Mouse (Mus musculus) megakaryocyte, adult 5-6 weeks (primary cell): Measurements from ENCODE around the gene Trim17. TPM values are rescaled to one million over a fixed set of nuclear protein-coding genes. Genes with fewer than 3 reads are reported as not detected.

ENCODE experiments used
- ATAC-seq: 2 replicates; pipeline ENCODE4 v1.8.0; 2016; ENCODE audit warnings: mild to moderate bottlenecking, inconsistent platforms; ENCODE audit not compliant: poor library complexity, severe bottlenecking
- total RNA-seq, 2 experiments: library from RNA; stranded (forward) in 1 of 2; stranded (reverse) in 1 of 2; fragments of 153-499, 151-499 nt in 1 of 2; fragments of 221-1000, 200-1000 nt in 1 of 2; gene quantifications; 2 replicates each; pipeline versions ENCODE4 v1.2.3 to v1.2.4; 2015 to 2017

Trim17 gene
- total RNA-seq, 2 experiments from 2014 or later: 0.07 TPM; not detected in 1

DNA sequence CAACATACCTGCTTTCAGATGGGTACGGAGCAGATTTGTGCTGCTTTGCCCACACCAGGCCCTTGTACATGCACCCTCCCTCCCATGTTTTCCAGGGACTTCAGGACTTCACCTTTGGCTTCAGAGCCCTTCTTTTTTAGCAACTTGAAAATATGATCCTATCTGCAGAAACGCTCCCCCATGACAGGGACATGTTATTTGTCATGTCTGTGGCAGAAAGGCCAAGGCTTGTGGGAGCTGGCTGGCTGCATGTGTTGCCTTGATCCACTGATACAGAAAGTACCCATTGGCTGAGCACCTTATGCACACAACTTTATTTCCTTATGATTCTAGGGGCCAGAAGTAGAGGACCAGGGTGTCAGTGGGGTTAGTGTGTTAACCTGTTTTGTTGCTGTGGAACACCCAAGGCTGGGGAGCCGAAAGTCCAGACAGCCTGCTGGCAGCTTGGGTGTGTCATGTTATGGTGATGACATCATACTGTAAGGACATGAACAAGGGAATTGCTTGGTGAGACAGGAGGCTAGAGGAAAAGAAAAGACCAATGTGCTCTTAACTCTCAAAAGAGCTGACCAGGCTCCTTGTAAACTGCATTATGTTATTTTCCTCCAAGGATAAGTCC, 30.9 kb downstream of the Trim17 start:
- ATAC-seq: no peak

GRCm38 (mm10) chr11:58989166-58989565, 34.7 kb downstream of the Trim17 start:
- ATAC-seq: no peak

GRCm38 (mm10) chr11:58990141-58990540, 35.7 kb downstream of the Trim17 start:
- no peak for ATAC-seq

GRCm38 (mm10) chr11:58990794-58991193, 36.3 kb downstream of the Trim17 start:
- ATAC-seq: no peak

- no peak for ATAC-seq
Measured at GRCm38 (mm10) chr11:58991911-58992310, 37.4 kb downstream of the Trim17 start.

DNA sequence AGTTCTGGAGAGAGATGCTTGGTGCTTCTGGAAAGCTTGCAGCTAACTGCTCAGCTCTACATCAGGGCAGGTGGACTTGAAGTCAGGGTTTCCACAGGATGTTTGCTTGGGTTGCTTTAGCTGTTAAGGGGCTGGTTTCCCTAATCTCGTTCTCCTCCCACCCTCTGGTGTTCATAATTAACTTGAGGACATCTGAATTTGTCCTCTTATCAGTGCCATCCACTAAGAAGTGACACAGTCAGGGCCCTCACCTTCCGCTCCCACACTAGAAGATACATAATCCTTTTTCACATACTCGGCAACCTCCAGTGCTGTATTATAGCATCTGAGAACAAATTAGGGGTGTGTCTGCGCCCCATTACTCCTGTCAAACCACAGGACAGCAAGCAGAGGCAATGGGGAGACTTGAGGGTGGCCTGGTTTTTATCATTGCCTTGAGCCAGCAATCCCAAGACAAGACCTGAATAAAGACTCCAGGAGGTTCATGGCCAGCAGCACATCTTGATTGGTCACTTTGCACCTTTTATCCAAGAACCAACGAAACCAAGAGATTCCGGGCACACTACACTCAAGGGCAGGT, 38.7 kb downstream of the Trim17 start:
- ATAC-seq: no peak

DNA sequence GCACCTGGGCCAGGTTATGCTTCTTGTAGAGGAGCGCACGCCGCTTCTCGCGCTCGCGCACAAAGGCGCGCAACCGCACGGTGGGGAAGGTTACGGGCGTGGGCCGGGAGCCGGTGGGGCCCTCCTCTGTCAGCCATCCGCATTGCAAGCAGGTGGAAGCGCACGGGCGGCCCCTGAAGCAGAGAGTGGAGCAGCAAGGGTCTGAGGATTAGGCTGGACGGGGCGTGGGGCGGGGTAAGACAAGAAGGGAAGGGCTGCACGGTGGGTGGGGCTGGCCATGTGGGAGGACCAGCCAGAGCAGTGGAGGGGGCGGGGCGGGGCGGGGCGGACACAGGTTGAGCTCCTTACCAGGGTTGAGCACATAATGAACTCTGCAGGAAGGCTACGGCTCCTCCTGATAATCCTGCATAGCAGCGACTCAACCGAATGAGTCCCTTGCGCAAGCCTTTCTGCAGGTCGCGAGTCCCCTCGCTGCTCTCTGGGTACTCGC, 39.9 kb downstream of the Trim17 start:
- ATAC-seq: peak; percentile 67

GRCm38 (mm10) chr11:58995061-58995806, 40.7 kb downstream of the Trim17 start:
- ATAC-seq: no peak

GRCm38 (mm10) chr11:58995807-58996370, 41.4 kb downstream of the Trim17 start:
- ATAC-seq: peak; percentile 41

GRCm38 (mm10) chr11:58997541-58997940, 43.1 kb downstream of the Trim17 start:
- ATAC-seq: no peak

DNA sequence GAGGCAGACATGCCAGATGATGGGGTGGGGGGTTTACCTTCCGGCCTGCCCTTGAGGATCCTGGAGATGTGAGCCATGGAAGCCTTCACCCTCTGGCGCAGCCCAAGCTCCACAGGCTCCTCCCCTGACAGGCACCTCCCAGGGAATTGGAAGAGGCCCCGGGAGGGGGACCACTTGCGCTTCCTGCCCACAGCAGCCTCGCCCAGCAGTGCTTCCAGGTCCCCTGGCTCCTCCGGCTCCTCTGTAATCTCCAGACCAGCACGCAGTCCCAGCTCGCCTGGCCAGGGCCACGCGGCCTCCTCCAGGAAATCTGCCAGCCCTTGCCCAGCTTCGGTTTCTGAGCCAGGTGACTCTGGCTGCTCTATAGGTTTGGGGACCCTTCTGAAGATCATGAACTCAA, 44.7 kb downstream of the Trim17 start:
- no peak for ATAC-seq

GRCm38 (mm10) chr11:58999830-59000229, 45.3 kb downstream of the Trim17 start:
- no peak for ATAC-seq

DNA sequence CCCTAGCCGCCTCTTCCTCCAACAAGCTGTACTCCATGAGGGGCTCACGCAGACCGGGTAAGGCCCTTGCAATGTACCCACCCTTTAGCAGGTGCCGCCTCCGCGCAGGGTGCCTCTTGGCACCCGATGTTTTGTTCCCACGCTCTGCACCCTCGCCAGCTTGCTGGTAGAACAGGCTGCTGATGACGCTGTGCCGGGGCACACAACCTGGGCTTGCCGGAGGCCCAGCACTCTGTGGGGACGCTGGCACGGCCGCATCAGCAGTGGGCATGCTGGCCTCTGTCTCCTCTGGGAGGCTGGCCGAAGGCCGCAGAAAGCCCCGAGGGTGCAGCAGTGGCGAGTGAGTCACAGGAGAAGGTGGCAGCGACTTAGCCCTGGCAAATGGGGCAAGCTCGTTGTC, 46.1 kb downstream of the Trim17 start:
- no peak for ATAC-seq

GRCm38 (mm10) chr11:59002327-59003079, 48.0 kb downstream of the Trim17 start:
- ATAC-seq: no peak

- ATAC-seq: peak; percentile 40; the same call in 1 of the 2 replicates
Measured at GRCm38 (mm10) chr11:59015052-59015451, 60.6 kb downstream of the Trim17 start.

Other genes starting within 250 kb of the Trim17 start
- not detected in 2 replicates for gene Olfr318, start 230.7 kb upstream of the Trim17 start, total RNA-seq (2015)
- gene Olfr318, start 230.7 kb upstream of the Trim17 start, total RNA-seq (2017): not detected in 2 replicates
- gene Olfr317, start 215.5 kb upstream of the Trim17 start, total RNA-seq (2015): not detected in 2 replicates
- gene Olfr317, start 215.5 kb upstream of the Trim17 start, total RNA-seq (2017): not detected in 2 replicates
- not detected in 2 replicates for gene Olfr316, start 202.0 kb upstream of the Trim17 start, total RNA-seq (2015)
- not detected in 2 replicates for gene Olfr316, start 202.0 kb upstream of the Trim17 start, total RNA-seq (2017)
- gene Olfr315, start 181.5 kb upstream of the Trim17 start, total RNA-seq (2015): not detected in 2 replicates
- not detected in 2 replicates for gene Olfr315, start 181.5 kb upstream of the Trim17 start, total RNA-seq (2017)
- not detected in 2 replicates for gene Olfr314, start 171.7 kb upstream of the Trim17 start, total RNA-seq (2015)
- gene Olfr314, start 171.7 kb upstream of the Trim17 start, total RNA-seq (2017): not detected in 2 replicates
- gene Fam183b, start 152.7 kb upstream of the Trim17 start, total RNA-seq (2015): not detected in 2 replicates
- not detected in 2 replicates for gene Fam183b, start 152.7 kb upstream of the Trim17 start, total RNA-seq (2017)
- gene Olfr313, start 139.7 kb upstream of the Trim17 start, total RNA-seq (2015): not detected in 2 replicates
- gene Olfr313, start 139.7 kb upstream of the Trim17 start, total RNA-seq (2017): not detected in 2 replicates
- gene Olfr312, start 125.4 kb upstream of the Trim17 start, total RNA-seq (2015): not detected in 2 replicates
- not detected in 2 replicates for gene Olfr312, start 125.4 kb upstream of the Trim17 start, total RNA-seq (2017)
- not detected in 2 replicates for gene Olfr311, start 115.4 kb upstream of the Trim17 start, total RNA-seq (2015)
- gene Olfr311, start 115.4 kb upstream of the Trim17 start, total RNA-seq (2017): not detected in 2 replicates
- gene Gm12258, start 107.5 kb upstream of the Trim17 start, total RNA-seq (2015): 2.0 and 3.7 TPM in 2 replicates
- 2.0 and 4.7 TPM in 2 replicates for gene Gm12258, start 107.5 kb upstream of the Trim17 start, total RNA-seq (2017)
- gene 2810021J22Rik, start 87.5 kb upstream of the Trim17 start, total RNA-seq (2015): 1.6 and 3.0 TPM in 2 replicates
- 3.2 and 5.8 TPM in 2 replicates for gene 2810021J22Rik, start 87.5 kb upstream of the Trim17 start, total RNA-seq (2017)
- gene Zfp39, start 50.5 kb upstream of the Trim17 start, total RNA-seq (2015): 12.5 and 13.3 TPM in 2 replicates
- gene Zfp39, start 50.5 kb upstream of the Trim17 start, total RNA-seq (2017): 8.2 and 8.6 TPM in 2 replicates
- gene Btnl10, start 36.8 kb upstream of the Trim17 start, total RNA-seq (2015): 0.94 and 1.8 TPM in 2 replicates
- 1.2 and 2.8 TPM in 2 replicates for gene Btnl10, start 36.8 kb upstream of the Trim17 start, total RNA-seq (2017)
- gene Rnf187, start 15.8 kb upstream of the Trim17 start, total RNA-seq (2015): 42.6 and 42.9 TPM in 2 replicates
- gene Rnf187, start 15.8 kb upstream of the Trim17 start, total RNA-seq (2017): 49.7 and 61.7 TPM in 2 replicates
- gene Hist3h2ba, start 5.8 kb upstream of the Trim17 start, total RNA-seq (2015): 4.6 and 6.9 TPM in 2 replicates
- gene Hist3h2ba, start 5.8 kb upstream of the Trim17 start, total RNA-seq (2017): 5.4 and 10.9 TPM in 2 replicates
- gene Hist3h2a, start within 50 bp of the Trim17 start, total RNA-seq (2015): 20.6 and 24.9 TPM in 2 replicates
- 267 and 273 TPM in 2 replicates for gene Hist3h2a, start within 50 bp of the Trim17 start, total RNA-seq (2017)
- 22.2 and 26.7 TPM in 2 replicates for gene Trim11, start 23.4 kb downstream of the Trim17 start, total RNA-seq (2015)
- 30.0 and 33.2 TPM in 2 replicates for gene Trim11, start 23.4 kb downstream of the Trim17 start, total RNA-seq (2017)
- gene Obscn, start 181.7 kb downstream of the Trim17 start, total RNA-seq (2015): not detected in 2 replicates
- gene Obscn, start 181.7 kb downstream of the Trim17 start, total RNA-seq (2017): not detected in 2 replicates
- 0.71 and 1.2 TPM in 2 replicates for gene Iba57, start 209.1 kb downstream of the Trim17 start, total RNA-seq (2015)
- gene Iba57, start 209.1 kb downstream of the Trim17 start, total RNA-seq (2017): 1.1 and 2.4 TPM in 2 replicates
- gene Gjc2, start 228.5 kb downstream of the Trim17 start, total RNA-seq (2015): not detected in 2 replicates
- gene Gjc2, start 228.5 kb downstream of the Trim17 start, total RNA-seq (2017): not detected in 2 replicates
- gene Guk1, start 237.5 kb downstream of the Trim17 start, total RNA-seq (2015): 20.6 and 25.1 TPM in 2 replicates
- gene Guk1, start 237.5 kb downstream of the Trim17 start, total RNA-seq (2017): 13.8 and 20.1 TPM in 2 replicates
- 14.7 and 17.6 TPM in 2 replicates for gene Mrpl55, start 247.8 kb downstream of the Trim17 start, total RNA-seq (2015)
- gene Mrpl55, start 247.8 kb downstream of the Trim17 start, total RNA-seq (2017): 35.3 and 36.2 TPM in 2 replicates